Mouse (Mus musculus) liver, embryonic 14.5 days (tissue): ENCODE data around the gene Cuta. TPM values are rescaled to one million over a fixed set of nuclear protein-coding genes. Genes with fewer than 3 reads are reported as not detected.

Source experiments
- ATAC-seq: fragments of 200-750 bp; cut with Nextera tagmentation; 2 replicates; pipeline ENCODE4 v1.8.0; 2017; ENCODE audit warnings: moderate number of reproducible peaks, mild to moderate bottlenecking, moderate library complexity; ENCODE audit not compliant: insufficient read depth
- DNase-seq, 3 experiments: peaks; one replicate each; pipeline ENCODE4 v3.0.0-alpha.2; 2012 to 2013; ENCODE audit warnings: low read depth in 3 of 3, low spot score in 3 of 3
- H3K27ac ChIP-seq: fragments of 300-500 bp; sonication (generic); 2 replicates; pipeline ENCODE4 v1.5.1; 2014; ENCODE audit warnings: moderate library complexity, mild to moderate bottlenecking, control low read depth, inconsistent platforms
- H3K27me3 ChIP-seq: fragments of 300-500 bp; sonication (generic); 2 replicates; pipeline ENCODE4 v1.6.1; 2014; ENCODE audit warnings: mild to moderate bottlenecking, low read length, moderate library complexity; ENCODE audit not compliant: control insufficient read depth, insufficient read depth
- H3K36me3 ChIP-seq: fragments of 300-500 bp; sonication (generic); replicated peaks from 2 replicates; pipeline ENCODE4 v1.6.1; 2014; ENCODE audit warnings: low read depth; ENCODE audit not compliant: control insufficient read depth, insufficient read depth
- H3K4me1 ChIP-seq, 2 experiments: fragments of 200-500 bp in 1 of 2; fragments of 300-500 bp in 1 of 2; sonication (generic) in 1 of 2; replicated peaks; 2 replicates each; pipeline ENCODE4 v1.6.1; 2012 to 2014; ENCODE audit warnings: antibody characterized with exemption in 1 of 2, inconsistent platforms in 1 of 2, low read length in 1 of 2; ENCODE audit not compliant: control insufficient read depth in 2 of 2, insufficient read depth in 2 of 2
- H3K4me2 ChIP-seq: fragments of 300-500 bp; sonication (generic); 2 replicates; pipeline ENCODE4 v1.6.1; 2014; ENCODE audit warnings: low read depth, mild to moderate bottlenecking, control low read depth, moderate library complexity
- H3K4me3 ChIP-seq, 2 experiments: fragments of 200-500 bp in 1 of 2; fragments of 300-500 bp in 1 of 2; sonication (generic) in 1 of 2; 2 replicates each; pipeline ENCODE4 v1.5.1; 2012 to 2014; ENCODE audit warnings: low read depth in 2 of 2, low read length in 2 of 2, mild to moderate bottlenecking in 2 of 2, control low read depth in 1 of 2, inconsistent platforms in 1 of 2, moderate library complexity in 1 of 2; ENCODE audit not compliant: insufficient read depth in 1 of 2
- H3K9ac ChIP-seq: fragments of 300-500 bp; sonication (generic); replicated peaks from 2 replicates; pipeline ENCODE4 v1.6.1; 2014; ENCODE audit warnings: mild to moderate bottlenecking, control low read depth, moderate library complexity
- H3K9me3 ChIP-seq: fragments of 300-500 bp; sonication (generic); 2 replicates; pipeline ENCODE4 v1.6.1; 2016; ENCODE audit warnings: low read length, mixed read lengths; ENCODE audit not compliant: control insufficient read depth
- CTCF ChIP-seq: IDR thresholded peaks from 2 replicates; pipeline ENCODE4 v1.5.1; 2016; ENCODE audit warnings: antibody characterized with exemption, low read depth, control low read depth
- EP300 ChIP-seq: IDR thresholded peaks from 2 replicates; pipeline ENCODE4 v1.6.1; 2016; ENCODE audit warnings: antibody characterized with exemption, low read depth
- WGBS: fragments of 180-500 bp; shearing (Covaris S2); extraction: QIAGEN DNeasy Blood & Tissue Kit; methylation state at CpG from one replicate; pipeline ENCODE4 v1.1.7; 2014; ENCODE audit not compliant: insufficient replicate concordance; 5-methylcytosine and 5-hydroxymethylcytosine counted together
- polyA plus RNA-seq, 2 experiments: library from polyadenylated mRNA; depleted of rRNA in 1 of 2; stranded (reverse) in 1 of 2; unstranded in 1 of 2; fragments of >200 nt; fragmentation: Nextera tagmentation in 1 of 2; extraction: Ambion mirVana in 1 of 2; gene quantifications; 2 replicates each; pipeline versions ENCODE4 v1.2.1 to v1.2.3; 2012 to 2014

Gene Cuta
- polyA plus RNA-seq, 2 experiments: 53.5 to 86.8 TPM

DNA sequence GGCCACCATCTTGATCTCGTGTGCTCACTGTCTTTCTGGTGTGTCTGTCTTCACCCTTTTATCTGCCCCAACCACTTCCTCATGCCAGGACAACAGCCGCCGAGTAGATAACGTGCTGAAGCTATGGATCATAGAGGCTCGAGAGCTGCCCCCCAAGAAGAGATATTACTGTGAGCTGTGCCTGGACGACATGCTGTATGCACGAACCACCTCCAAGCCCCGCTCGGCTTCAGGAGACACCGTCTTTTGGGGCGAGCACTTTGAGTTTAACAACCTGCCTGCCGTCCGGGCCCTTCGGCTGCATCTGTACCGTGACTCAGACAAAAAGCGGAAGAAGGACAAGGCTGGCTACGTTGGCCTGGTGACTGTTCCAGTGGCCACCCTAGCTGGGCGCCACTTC is 17.5 kb upstream of the Cuta start:
- Histone ChIP-seq H3K4me2 (peak overlapping the region; percentile 75), H3K27me3 (no peaks in the 10 kb centered on the region; the same call in 1 of the 2 replicates), H3K4me3 (peak overlapping the region; percentile 46 to 54), H3K4me1 (peaks cover 23 to 40% of the 10 kb centered on the region in 2 experiments), H3K9me3 (no peaks in the 10 kb centered on the region), H3K27ac (peak overlapping the region; percentile 89), H3K9ac (peak overlapping the region; percentile 47), H3K36me3 (no peaks in the 10 kb centered on the region)
- 18% methylated on average over 18 of the region's 18 CpGs for WGBS
- TF ChIP-seq CTCF (no peak), EP300 (peak; percentile 85)
- DNase-seq: peak; percentile 76 to 80 (median 79)
- peak; percentile 87 for ATAC-seq

DNA sequence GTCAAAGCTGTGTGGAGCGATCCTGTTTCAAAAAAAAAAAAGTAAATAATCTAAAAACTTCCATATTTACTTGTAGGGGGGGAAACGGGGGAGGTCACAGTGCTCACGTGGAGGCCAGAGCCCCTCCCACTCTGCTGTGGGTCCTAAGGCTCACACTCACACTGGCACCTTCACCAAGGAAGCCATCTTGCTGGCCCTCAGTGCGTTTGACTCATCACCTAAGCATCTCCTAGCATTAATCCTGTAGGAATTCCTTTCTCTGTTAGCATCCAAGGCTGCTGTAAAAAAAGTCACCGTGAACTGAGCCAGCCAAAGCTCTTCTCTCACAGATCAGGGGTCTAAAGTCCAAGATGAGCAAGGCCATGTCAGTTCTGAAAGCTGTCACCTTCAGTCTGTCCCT is 16.9 kb upstream of the Cuta start:
- no peaks in the 10 kb centered on the region; the same call in 1 of the 2 replicates for H3K27me3 ChIP-seq
- DNase-seq: no peak
- H3K4me3 ChIP-seq: peak overlapping the region; percentile 46 to 54
- no peaks in the 10 kb centered on the region for H3K9me3 ChIP-seq
- peak; percentile 36; the same call in 1 of the 2 replicates for ATAC-seq
- H3K9ac ChIP-seq: peak overlapping the region; percentile 47
- H3K4me2 ChIP-seq: peak overlapping the region; percentile 75
- H3K36me3 ChIP-seq: no peaks in the 10 kb centered on the region
- 57% methylated on average over 5 of the region's 5 CpGs for WGBS
- peaks cover 26 to 42% of the 10 kb centered on the region in 2 experiments for H3K4me1 ChIP-seq
- TF ChIP-seq EP300 (no peak), CTCF (no peak)
- H3K27ac ChIP-seq: peak overlapping the region; percentile 89

DNA sequence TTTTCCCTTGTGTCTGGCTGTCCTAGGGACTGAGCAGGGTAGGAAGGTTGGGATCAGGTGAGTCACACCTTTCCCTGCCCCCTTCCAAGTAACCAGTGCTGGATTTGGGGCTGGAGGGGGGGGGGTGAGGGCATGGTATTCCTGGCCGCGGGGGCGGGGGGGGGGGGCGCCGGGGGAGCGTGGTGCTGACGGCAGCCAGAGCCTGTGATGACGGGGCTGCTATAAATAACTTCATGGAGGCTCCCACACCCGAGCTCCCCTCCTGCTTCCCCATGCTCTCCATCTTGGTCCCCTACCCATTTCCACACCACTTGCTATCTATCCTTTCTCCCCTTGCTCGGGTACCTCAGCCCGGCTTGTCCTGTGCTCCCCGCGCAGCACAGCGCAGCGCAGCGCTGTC is 14.4 kb upstream of the Cuta start:
- Histone ChIP-seq H3K36me3 (no peaks in the 10 kb centered on the region), H3K4me1 (peaks cover 26 to 53% of the 10 kb centered on the region in 2 experiments), H3K4me3 (no peak overlapping the region), H3K9me3 (no peaks in the 10 kb centered on the region), H3K27me3 (no peaks in the 10 kb centered on the region; the same call in 1 of the 2 replicates), H3K9ac (no peak overlapping the region), H3K27ac (no peak overlapping the region), H3K4me2 (no peak overlapping the region)
- DNase-seq (no peak), ATAC-seq (no peak)
- TF ChIP-seq CTCF: no peak
- WGBS: 39% methylated on average over 12 of the region's 16 CpGs

DNA sequence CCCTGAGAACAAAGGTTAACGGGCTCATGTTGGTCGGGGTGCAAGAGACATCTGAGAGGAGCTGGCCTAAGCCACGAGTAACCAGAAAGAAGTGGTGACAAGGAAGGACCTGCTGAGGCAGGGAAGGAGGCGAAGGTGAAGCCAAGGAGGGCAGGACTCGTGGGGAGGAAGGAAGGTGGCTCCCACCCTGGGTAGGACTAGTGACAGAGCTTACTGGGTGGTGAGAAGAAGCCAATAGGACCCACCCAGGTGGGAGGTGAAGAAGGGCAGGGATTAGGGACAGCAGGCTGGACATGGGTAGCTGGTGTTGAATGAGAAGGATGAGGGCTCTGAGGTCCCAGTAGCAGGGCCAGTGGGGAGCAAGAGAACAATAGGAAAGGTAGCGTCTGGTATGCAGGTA is 13.8 kb upstream of the Cuta start:
- H3K4me1 ChIP-seq: peaks cover 26 to 53% of the 10 kb centered on the region in 2 experiments
- TF ChIP-seq EP300 (no peak), CTCF (no peak)
- no peaks in the 10 kb centered on the region for H3K36me3 ChIP-seq
- WGBS: 48% methylated on average over 6 of the region's 6 CpGs
- no peaks in the 10 kb centered on the region for H3K9me3 ChIP-seq
- no peak for DNase-seq
- H3K27ac ChIP-seq: no peak overlapping the region
- no peaks in the 10 kb centered on the region; the same call in 1 of the 2 replicates for H3K27me3 ChIP-seq
- H3K4me2 ChIP-seq: no peak overlapping the region
- no peak overlapping the region for H3K4me3 ChIP-seq
- no peak for ATAC-seq
- H3K9ac ChIP-seq: no peak overlapping the region

DNA sequence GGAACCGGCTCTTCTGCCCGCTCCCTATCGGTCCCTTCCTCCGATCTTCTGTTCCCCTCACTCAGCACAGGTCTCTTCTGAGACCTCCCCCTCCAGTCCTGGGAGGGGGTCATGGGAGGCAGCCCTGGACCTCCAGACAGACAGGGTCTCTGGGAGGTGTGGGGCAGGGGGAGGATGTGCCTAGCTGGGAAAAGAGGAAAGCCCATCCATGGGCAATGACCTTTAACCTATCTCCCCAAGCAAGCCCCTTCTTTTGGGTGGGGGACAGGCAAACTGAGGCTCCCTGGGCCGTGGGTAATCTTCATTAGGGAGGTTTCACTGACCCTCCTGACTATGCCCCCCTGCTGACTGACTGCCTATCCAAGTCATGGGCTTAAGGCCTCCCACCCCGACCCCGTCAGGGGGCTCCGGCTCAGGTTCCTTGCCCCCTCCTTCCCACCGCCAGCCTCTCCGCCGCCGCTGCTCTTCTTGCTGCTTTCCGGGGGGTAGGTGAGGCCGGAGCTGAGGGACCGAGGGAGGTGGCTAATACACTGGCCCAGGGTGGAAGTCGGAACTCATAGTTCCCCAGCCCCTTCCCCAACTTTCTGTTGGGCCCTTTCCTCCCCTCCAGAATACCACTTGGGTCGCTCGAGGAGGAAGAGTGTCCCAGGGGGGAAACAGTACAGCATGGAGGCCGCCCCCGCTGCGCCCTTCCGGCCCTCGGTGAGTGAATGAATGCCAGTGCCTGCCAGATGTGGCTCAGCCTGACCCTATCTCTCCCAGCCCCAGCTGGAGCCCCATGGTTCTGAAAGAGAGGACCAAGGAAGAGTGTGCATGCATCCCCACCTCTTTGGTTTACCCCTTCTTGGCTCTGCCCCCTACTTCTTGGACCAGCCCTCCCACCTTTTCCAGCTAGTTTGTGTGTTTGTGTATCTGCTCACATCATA is 12.8 kb upstream of the Cuta start:
- H3K4me2 ChIP-seq: peak overlapping the region; percentile 65
- no peak for ATAC-seq
- H3K9ac ChIP-seq: peak overlapping the region; percentile 15
- 10% methylated on average over 23 of the region's 23 CpGs for WGBS
- peaks cover 22 to 48% of the 10 kb centered on the region in 2 experiments for H3K4me1 ChIP-seq
- H3K27ac ChIP-seq: no peak overlapping the region
- no peaks in the 10 kb centered on the region for H3K36me3 ChIP-seq
- no peaks in the 10 kb centered on the region; the same call in 1 of the 2 replicates for H3K27me3 ChIP-seq
- H3K4me3 ChIP-seq: peak overlapping the region; percentile 10 to 18; a peak in 3 of 4 replicates
- no peaks in the 10 kb centered on the region for H3K9me3 ChIP-seq
- no peak for TF ChIP-seq EP300
- no peak for TF ChIP-seq CTCF
- DNase-seq: no peak
